Mouse (Mus musculus) cerebellum, adult 11 months (tissue): ENCODE measurements around the gene Zfp3.

Experiments
- DNase-seq: peaks from one replicate; pipeline ENCODE4 v3.0.0; 2022

Gene Zfp3

DNA sequence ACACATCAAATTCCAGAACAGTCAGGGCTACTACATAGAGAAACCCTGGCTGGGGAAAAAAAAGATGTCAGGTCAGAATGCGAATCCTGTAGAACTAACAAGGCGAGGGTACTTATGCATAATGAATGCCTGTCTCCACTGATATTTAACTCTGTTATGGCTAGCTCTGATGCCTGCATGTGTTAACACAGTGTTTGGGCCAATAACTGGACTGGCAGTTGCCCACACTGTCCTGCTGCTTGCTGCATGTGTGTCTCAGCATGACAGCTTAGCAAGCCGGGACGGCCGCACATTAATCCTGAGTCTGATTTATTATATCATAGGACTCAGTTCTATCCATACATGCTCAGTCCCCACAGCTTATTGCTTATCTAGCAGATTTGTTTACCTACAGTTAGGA lies 47.0 kb downstream of the Zfp3 start:
- no peak for DNase-seq

DNA sequence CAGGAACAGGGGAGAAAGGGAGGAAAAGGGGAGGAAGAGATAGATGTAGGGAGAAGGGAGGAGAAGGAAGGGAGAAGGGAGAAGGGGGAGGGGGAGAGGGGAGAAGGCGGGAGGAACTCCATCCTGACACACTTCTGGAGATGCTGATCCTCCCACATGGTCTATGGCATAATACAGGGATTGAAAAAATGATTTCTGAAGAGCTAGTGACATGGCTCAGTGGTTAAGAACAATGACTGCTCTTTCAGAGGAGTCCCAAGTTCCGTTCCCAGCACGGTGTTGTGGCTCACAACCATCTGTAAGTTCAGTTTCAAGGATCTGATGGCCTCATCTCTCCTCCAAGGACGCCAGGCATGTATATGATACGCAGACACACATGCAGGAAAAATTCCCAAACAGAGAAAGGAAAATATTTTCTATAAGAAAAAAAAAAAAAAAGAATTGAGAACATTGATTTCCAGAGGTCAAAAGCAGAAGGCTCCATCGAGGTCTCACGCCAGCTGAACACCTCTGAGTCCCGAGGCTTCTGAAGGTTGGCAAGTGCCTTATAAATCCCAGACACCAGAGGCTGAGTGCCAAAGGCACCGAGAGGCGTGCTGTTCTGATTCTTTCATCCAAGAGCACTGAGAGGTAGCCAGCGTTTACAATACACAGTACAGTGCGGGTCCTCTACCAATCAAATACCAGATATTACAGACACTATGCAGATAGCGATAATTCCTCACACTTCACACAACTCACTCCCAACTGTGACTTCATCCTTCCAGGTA lies 47.6 kb downstream of the Zfp3 start:
- no peak for DNase-seq

DNA sequence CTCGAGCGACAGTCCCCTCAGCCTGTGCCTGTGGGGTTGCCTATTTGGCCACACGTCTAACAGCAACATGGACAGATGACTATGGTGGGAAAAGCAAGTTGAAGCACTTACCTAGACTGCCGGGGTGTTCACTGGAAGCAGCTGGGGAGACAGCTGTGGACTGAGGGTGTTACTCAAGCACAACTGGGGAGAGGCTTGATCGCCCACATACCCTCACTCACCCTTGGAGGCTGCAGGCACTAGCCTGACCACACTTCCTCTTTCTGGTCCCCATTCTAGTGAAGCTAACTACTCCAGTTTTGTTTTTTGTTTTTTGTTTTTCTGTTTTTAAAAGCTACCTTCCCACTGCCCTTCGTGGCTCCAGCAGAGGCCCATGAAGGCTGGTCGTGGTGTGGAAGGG lies 48.4 kb downstream of the Zfp3 start, which contains the start of gene Scimp:
Gene Scimp, minus strand, starts transcription at position 222 of the 400 bp plus-strand sequence.
- DNase-seq = no peak

DNA sequence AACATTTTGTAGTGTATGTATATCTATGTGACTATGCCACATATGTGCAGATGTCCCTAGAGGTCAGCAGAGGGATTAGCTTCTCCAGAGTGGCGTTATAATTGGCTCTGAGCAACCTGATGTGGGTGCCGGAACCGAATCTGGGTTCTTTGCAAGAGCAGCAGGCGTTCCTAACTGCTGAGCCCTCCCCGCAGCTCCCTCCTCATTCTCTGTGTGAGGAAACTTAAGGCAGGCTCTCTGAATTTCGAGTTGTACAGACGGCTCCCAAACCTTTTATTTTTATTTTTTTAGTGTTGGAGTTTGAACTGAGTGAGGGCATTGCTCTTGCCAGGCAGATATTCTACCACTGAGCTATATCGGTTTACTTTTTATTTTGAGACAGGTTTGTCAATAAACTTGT lies 51.1 kb downstream of the Zfp3 start:
- no peak for DNase-seq

DNA sequence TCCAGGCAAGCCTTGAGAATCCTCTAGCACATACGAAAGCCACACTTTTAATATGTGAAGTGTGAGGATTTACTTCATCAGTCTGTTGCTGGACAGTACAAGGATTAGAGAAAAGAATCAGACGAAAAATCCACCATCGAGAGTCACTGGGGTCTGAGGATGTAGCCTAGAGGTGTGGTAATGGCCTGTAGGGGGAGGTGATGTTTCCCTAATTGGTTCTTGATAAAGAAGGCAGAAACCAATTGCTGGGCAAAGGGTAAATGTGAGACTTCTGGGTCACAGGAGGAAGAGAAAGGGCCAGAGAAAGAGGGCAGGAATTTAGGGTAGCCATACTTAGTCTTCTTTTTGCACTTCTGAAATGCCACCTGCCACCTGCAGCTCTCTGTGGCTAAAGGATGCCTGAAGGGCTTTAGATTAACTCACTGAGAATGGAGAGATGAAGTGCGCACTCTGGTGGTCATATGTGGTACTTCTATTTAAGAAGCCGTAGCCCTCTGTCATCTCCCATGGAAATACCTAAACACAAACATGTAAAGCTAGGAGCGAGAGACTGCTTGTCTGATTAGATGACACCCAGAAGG lies 51.6 kb downstream of the Zfp3 start:
- DNase-seq = peak; percentile 35

DNA sequence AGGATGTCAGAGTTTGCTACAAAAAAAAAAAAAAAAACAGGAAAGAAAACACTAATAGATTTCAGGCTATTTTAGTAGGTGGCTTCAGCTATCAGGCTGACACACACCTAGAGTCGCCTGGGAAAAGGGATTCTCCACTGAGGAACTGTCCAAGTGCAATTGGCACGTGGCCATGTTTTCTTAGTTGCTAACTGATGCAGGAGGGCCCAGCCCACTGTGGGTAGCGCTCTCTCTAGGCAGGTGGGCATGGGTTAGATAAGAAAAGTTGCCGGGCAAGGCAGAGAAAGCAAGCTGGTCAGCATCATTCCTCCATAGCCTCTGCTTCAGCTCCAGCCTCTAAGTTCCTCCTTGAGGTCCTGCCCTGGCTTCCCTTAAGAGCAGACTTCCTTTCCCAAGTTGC lies 52.8 kb downstream of the Zfp3 start:
- DNase-seq = no peak

DNA sequence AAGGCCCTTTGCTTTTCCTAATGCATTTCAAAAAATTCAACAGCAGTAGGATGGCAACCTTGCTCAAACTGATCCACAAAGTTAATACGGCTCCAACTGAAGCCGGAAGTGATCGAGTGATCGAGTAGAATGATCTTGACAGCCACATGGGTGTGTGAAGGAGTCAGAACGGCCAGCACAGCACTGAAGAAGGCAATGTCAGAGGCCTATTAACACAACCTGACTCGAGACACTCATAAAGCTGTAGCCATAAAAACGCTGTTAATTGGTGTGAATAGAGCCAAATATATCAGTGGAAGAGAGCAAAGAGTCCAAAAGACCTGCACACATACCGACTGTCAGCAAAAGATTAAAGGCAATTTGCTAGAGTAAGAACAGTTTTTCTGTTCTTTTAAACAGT lies 56.1 kb downstream of the Zfp3 start:
- no peak for DNase-seq

DNA sequence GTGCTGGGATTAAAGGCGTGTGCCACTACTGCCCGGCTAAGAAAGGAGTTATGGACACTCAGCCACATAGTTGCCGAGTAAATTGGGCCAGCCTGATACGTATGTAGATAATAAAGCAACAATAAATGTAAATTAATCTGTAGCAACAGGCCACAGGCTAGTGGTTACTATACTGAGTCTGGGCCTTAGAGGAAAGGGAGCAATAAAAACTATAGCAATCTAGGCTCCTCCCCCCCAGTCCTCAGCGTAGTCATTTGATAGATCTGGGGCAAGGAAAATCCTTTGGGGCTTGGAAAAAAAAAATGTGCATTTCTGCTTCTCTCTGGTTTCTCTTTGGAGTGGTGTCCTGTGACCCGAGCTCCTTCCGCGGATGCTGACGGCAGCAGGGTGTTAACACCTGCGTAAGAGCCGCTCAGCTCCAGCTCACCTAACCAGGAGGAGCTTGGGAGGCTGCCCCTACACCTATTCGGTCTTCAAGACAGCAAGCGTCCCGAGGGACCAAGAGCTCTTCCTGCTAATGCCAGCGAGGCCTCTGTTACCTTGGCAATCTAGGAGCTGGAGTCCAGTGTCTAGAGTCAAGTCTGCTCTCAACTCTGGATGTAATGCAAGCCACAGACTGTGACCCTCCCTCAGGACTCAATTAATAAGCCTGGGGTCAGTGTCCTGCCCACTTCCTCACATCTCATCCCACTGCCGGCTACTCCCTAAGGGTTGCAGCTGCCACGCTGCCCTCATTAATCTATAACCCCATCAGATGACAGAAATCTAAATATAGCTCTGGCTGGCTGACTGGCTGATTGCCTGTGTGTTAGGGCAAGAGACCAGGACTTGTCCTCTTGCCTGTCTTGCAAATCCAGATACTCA lies 58.0 kb downstream of the Zfp3 start:
- peak; percentile 35 for DNase-seq
